Mouse (Mus musculus) G1E (cell line): ENCODE results near the gene Plod2. TPM values are rescaled to one million over a fixed set of nuclear protein-coding genes. Genes with fewer than 3 reads are reported as not detected.

Experiments used
- ATAC-seq: 2 replicates; pipeline ENCODE4 v1.8.0; 2016; ENCODE audit warnings: mild to moderate bottlenecking; ENCODE audit not compliant: insufficient number of reproducible peaks, poor library complexity, low FRiP score, severe bottlenecking; ENCODE audit errors: extremely low read depth
- DNase-seq: peaks from one replicate; pipeline ENCODE4 v3.0.0; 2012; ENCODE audit warnings: low spot score
- H3K27me3 ChIP-seq: 2 replicates; pipeline ENCODE4 v1.6.1; 2012; ENCODE audit warnings: mild to moderate bottlenecking, low read length, inconsistent platforms; ENCODE audit not compliant: insufficient read depth
- H3K36me3 ChIP-seq: replicated peaks from 2 replicates; pipeline ENCODE3; 2012; ENCODE audit warnings: mild to moderate bottlenecking, inconsistent platforms
- H3K4me1 ChIP-seq: 2 replicates; pipeline ENCODE4 v1.6.1; 2012; ENCODE audit warnings: low read depth, low read length, inconsistent platforms, mixed read lengths; ENCODE audit not compliant: insufficient read depth
- H3K4me3 ChIP-seq: 2 replicates; pipeline ENCODE4 v1.5.1; 2012; ENCODE audit warnings: low read depth, mild to moderate bottlenecking, inconsistent platforms, low read length, moderate library complexity, mixed read lengths
- H3K9me3 ChIP-seq: replicated peaks from 2 replicates; pipeline ENCODE4 v1.6.1; 2012; ENCODE audit warnings: inconsistent platforms
- CTCF ChIP-seq: IDR thresholded peaks from 2 replicates; pipeline ENCODE4 v1.5.1; 2012; ENCODE audit warnings: low read depth, low read length, inconsistent platforms, mixed read lengths
- GATA1 ChIP-seq: IDR thresholded peaks from 2 replicates; pipeline ENCODE4 v1.6.1; 2012; ENCODE audit warnings: borderline replicate concordance, low read length, inconsistent platforms, mixed read lengths
- GATA2 ChIP-seq: IDR thresholded peaks from 2 replicates; pipeline ENCODE4 v1.6.1; 2012; ENCODE audit warnings: low read depth, low read length, inconsistent platforms, borderline replicate concordance
- POLR2AphosphoS5 ChIP-seq: IDR thresholded peaks from 2 replicates; pipeline ENCODE4 v1.6.1; 2012; ENCODE audit warnings: low read depth, low read length, inconsistent platforms; ENCODE audit not compliant: insufficient replicate concordance
- TAL1 ChIP-seq: conservative IDR thresholded peaks from 2 replicates; pipeline ENCODE4 v1.6.1; 2012; ENCODE audit warnings: low read depth, low read length, inconsistent platforms, mixed read lengths
- polyA plus RNA-seq: library from polyadenylated mRNA; stranded (reverse); fragments of >175 nt; gene quantifications from 2 replicates; pipeline ENCODE4 v1.2.3, GENCODE M21; 2012
- total RNA-seq, 2 experiments: library from RNA; stranded (forward) in 1 of 2; stranded (reverse) in 1 of 2; fragments of 200-1000 nt in 1 of 2; fragments of >200 nt in 1 of 2; fragmentation: Nextera tagmentation in 1 of 2; gene quantifications; 2 replicates each; pipeline ENCODE4 v1.2.3; 2014 to 2017

The Plod2 gene
- total and polyA plus RNA-seq, 3 experiments, result 4.9 to 155 (median 123) TPM

DNA sequence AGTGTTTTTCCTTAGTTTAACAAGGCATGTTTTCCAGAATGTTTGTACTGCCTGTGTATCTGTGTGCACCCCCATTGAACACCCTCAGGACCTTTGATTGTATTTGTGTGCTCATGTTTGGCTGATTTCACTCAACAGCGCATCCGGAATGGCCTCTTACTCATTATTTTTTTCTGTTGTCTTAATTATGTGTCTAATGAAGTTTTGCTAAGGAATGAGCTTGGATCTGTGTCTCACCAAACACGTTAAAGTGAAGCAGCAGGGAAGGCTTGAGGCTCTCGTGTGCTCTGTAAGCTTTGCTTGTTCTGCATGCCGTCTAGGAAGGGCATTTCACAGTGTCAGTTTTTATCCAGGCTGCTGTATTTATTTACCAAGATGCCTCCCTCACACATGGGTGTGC, 59.5 kb downstream of the Plod2 start:
- no peak for DNase-seq
- Histone ChIP-seq H3K36me3 (peaks cover 58% of the 10 kb centered on the region), H3K9me3 (no peaks in the 10 kb centered on the region), H3K27me3 (no peaks in the 10 kb centered on the region), H3K4me1 (no peaks in the 10 kb centered on the region), H3K4me3 (no peak overlapping the region)
- ATAC-seq, result no peak
- TF ChIP-seq GATA2, result no peak
- no peak for TF ChIP-seq CTCF
- TF ChIP-seq TAL1, result no peak
- no peak for TF ChIP-seq GATA1
- TF ChIP-seq POLR2AphosphoS5, result no peak

DNA sequence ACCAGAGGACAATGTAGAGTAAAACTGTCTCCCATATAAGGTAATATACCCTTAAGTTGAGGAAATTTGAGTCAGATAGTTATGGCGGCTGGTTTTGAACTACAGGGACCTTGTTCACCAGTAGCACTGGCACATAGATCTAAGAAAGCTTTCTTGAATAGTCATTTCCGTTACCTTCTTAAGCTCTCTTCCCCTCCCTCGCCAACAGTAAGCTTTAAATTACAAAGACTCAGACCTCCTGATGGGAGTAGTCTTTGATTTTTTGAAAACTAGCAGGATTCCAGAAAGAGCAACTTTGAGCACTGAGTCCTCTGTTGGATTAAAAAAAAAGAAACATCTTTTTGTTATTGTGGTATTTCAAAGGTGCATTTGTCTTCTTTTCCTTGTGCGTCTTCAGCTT, 61.5 kb downstream of the Plod2 start:
- ATAC-seq (no peak), DNase-seq (no peak)
- Histone ChIP-seq H3K9me3 (no peaks in the 10 kb centered on the region), H3K27me3 (no peaks in the 10 kb centered on the region), H3K4me1 (no peaks in the 10 kb centered on the region), H3K4me3 (no peak overlapping the region), H3K36me3 (peaks cover 54% of the 10 kb centered on the region)
- TF ChIP-seq CTCF (no peak), GATA1 (no peak), TAL1 (no peak), GATA2 (no peak), POLR2AphosphoS5 (no peak)

DNA sequence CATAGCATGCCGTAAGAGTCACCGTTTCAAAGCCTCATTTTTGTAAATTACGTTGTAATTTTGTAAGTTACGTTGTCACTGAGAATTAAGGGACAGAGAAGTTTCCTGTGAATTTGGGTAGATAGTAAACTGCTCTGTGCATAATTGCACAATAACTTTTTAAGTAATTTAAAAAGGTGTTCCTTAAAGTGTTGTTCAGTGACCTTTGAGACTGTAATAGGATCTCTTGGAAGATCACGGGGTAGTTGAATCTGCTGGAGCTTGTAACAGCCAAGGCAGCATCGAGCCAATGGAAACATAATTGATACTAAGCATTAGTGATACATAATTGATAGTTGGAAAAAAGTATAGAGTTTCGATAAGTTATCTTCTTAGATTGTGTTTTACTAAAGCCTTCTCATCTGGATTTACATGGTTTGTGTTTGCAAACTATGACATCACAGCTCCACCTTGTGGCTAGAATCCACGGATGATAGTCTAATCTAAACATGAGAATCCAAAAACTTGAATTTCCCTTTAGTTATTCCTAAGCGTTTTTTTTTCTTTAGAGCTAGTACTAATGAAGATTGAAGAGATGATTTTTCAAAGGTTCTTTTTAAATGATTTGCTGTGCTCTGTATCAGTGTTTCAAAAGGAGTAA, 68.7 kb downstream of the Plod2 start:
- DNase-seq (no peak), ATAC-seq (peak; percentile 31; the same call in 1 of the 2 replicates)
- Histone ChIP-seq H3K27me3 (no peaks in the 10 kb centered on the region; the same call in 1 of the 2 replicates), H3K9me3 (no peaks in the 10 kb centered on the region), H3K36me3 (peaks cover 20% of the 10 kb centered on the region), H3K4me3 (no peak overlapping the region), H3K4me1 (no peaks in the 10 kb centered on the region)
- TF ChIP-seq TAL1, result no peak

DNA sequence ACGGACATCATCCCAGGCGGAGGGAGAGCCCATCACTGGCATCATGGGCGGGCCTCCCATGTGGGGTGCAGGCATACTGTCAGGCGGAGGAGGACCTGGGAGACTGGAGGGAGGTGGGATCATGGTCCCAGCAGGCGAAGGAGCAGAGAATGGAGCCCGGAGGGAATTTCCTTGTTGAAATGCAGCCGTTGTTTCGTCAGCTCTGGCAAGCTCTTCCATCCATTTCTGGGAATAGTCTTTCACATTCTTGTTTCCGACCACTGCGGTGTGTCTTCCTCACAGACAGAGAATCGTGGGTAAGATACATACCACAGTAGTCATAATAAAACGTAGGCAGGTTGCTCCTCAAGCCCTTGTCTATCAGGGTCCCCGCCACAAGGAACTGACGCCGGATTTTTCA, 70.6 kb downstream of the Plod2 start:
- Histone ChIP-seq H3K9me3 (no peaks in the 10 kb centered on the region), H3K27me3 (no peaks in the 10 kb centered on the region; the same call in 1 of the 2 replicates), H3K36me3 (peaks cover 6% of the 10 kb centered on the region), H3K4me1 (no peaks in the 10 kb centered on the region), H3K4me3 (no peak overlapping the region)
- DNase-seq (no peak), ATAC-seq (no peak)
- TF ChIP-seq GATA2, result no peak
- no peak for TF ChIP-seq CTCF
- no peak for TF ChIP-seq GATA1
- TF ChIP-seq POLR2AphosphoS5, result no peak
- no peak for TF ChIP-seq TAL1

DNA sequence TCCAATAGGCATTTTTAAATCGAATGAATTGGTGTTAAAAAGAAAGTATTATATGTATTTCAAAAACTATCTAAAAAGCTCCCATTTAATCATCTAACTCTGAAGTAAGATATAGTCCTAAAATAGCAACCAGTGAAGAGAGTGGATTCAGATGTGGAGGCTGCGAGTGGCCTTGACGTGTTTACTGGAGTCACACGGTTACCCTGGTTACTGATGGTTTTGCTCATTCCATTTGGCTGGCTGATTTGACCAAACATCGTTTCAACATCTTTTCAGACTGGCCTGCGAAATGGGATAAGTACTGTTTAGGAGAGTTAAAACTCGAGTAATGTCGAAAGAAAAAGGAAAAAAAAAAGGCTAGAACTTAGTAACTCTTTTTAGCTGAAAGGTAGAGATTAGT, 71.2 kb downstream of the Plod2 start:
- H3K4me3 ChIP-seq, result no peak overlapping the region
- no peak for DNase-seq
- TF ChIP-seq GATA1, result no peak
- no peak for TF ChIP-seq CTCF
- no peak for TF ChIP-seq GATA2
- no peak for TF ChIP-seq TAL1
- no peak for TF ChIP-seq POLR2AphosphoS5
- H3K36me3 ChIP-seq, result peaks cover 5% of the 10 kb centered on the region
- ATAC-seq, result no peak
- no peaks in the 10 kb centered on the region; the same call in 1 of the 2 replicates for H3K27me3 ChIP-seq
- no peaks in the 10 kb centered on the region for H3K4me1 ChIP-seq
- H3K9me3 ChIP-seq, result no peaks in the 10 kb centered on the region

DNA sequence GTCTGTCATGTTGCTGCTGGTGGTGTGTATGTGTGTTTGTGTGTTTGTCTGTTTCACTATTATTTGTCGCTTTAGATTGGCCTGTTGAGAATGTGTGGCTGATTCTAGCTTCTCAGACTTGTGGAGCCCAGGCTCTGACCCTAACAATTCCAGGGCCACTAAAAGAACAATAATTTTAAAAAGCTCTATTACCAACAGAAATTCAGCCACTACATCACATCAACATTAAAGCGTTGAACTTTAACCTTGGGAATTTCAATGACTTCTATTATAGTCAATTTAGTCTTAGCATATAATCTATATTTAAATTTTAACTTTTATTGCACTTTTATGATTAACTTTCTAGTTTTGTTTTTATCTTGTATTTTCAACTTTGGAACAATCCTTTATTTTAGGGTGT, 74.4 kb downstream of the Plod2 start:
- H3K36me3 ChIP-seq, result no peaks in the 10 kb centered on the region
- peaks cover 3% of the 10 kb centered on the region for H3K27me3 ChIP-seq
- ATAC-seq, result no peak
- H3K9me3 ChIP-seq, result no peaks in the 10 kb centered on the region
- DNase-seq, result no peak
- H3K4me3 ChIP-seq, result no peak overlapping the region
- no peaks in the 10 kb centered on the region for H3K4me1 ChIP-seq
- TF ChIP-seq POLR2AphosphoS5, result no peak
- TF ChIP-seq CTCF, result no peak
- no peak for TF ChIP-seq TAL1
- no peak for TF ChIP-seq GATA2
- no peak for TF ChIP-seq GATA1
